Mouse (Mus musculus) ES-Bruce4 (cell line): Measurements from ENCODE around the gene Mbl1. TPM values are rescaled to one million over a fixed set of nuclear protein-coding genes. Genes with fewer than 3 reads are reported as not detected.

ENCODE experiments used
- H3K27ac ChIP-seq: 2 replicates; pipeline ENCODE4 v1.5.1; 2012; ENCODE audit warnings: low read length, inconsistent platforms; ENCODE audit not compliant: insufficient read depth
- H3K27me3 ChIP-seq: 2 replicates; pipeline ENCODE4 v1.6.1; 2012; ENCODE audit warnings: mild to moderate bottlenecking, low read length, inconsistent platforms; ENCODE audit not compliant: control insufficient read depth, poor library complexity, insufficient read depth, severe bottlenecking
- H3K36me3 ChIP-seq: 2 replicates; pipeline ENCODE4 v1.6.1; 2012; ENCODE audit warnings: inconsistent platforms, mild to moderate bottlenecking, low read length, moderate library complexity; ENCODE audit not compliant: control insufficient read depth, poor library complexity, insufficient read depth, severe bottlenecking
- H3K4me1 ChIP-seq: one replicate; pipeline ENCODE4 v1.8.1; 2011; ENCODE audit warnings: low read length; ENCODE audit not compliant: control insufficient read depth, insufficient read depth
- H3K4me3 ChIP-seq: 2 replicates; pipeline ENCODE4 v1.5.1; 2011; ENCODE audit warnings: low read depth, mild to moderate bottlenecking, low read length
- H3K9ac ChIP-seq: 2 replicates; pipeline ENCODE4 v1.6.1; 2012; ENCODE audit warnings: low read depth, mild to moderate bottlenecking, inconsistent platforms; ENCODE audit not compliant: poor library complexity, severe bottlenecking
- H3K9me3 ChIP-seq: replicated peaks from 2 replicates; pipeline ENCODE4 v1.6.1; 2012; ENCODE audit warnings: mild to moderate bottlenecking, low read length, inconsistent platforms; ENCODE audit not compliant: control insufficient read depth, poor library complexity, insufficient read depth, severe bottlenecking
- CTCF ChIP-seq: IDR thresholded peaks from one replicate; pipeline ENCODE4 v1.8.1; 2011; ENCODE audit warnings: low read depth, low read length
- EP300 ChIP-seq: IDR thresholded peaks from 2 replicates; pipeline ENCODE4 v1.6.1; 2011; ENCODE audit warnings: low read depth, low read length; ENCODE audit not compliant: insufficient read depth
- POLR2A ChIP-seq: IDR thresholded peaks from one replicate; pipeline ENCODE4 v1.8.1; 2011; ENCODE audit warnings: low read length; ENCODE audit not compliant: insufficient read depth
- polyA plus RNA-seq: library from polyadenylated mRNA; stranded (reverse); fragments of >200 nt; gene quantifications from 2 replicates; pipeline ENCODE4 v1.2.4, GENCODE M21; 2011; ENCODE audit warnings: low read depth; ENCODE audit not compliant: missing spikeins, insufficient read depth, insufficient read length

Gene Mbl1
- polyA plus RNA-seq, 1 experiment = not detected

DNA sequence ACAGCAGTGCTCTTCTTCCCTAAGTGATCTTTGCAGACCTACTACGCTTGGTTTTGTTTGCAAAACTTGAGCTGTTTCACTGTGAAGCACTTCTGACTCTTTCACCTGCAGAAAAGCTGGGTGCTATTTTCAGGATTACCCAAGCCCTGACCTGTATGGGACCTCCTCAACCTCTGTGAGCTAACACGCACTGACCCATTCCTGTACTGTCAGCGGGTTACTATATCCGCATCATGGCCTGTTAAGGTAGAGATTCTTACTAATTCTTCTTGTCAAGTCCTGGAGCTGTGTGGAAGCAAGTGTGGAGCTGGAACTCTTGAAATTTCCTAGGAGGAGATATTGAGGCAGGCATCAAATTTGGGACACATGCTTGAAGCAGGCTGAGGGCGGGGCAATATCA is 26.6 kb upstream of the Mbl1 start:
- H3K27ac ChIP-seq = no peak overlapping the region
- H3K4me1 ChIP-seq = no peaks in the 10 kb centered on the region
- no peak for TF ChIP-seq POLR2A
- TF ChIP-seq CTCF = no peak
- no peak for TF ChIP-seq EP300

DNA sequence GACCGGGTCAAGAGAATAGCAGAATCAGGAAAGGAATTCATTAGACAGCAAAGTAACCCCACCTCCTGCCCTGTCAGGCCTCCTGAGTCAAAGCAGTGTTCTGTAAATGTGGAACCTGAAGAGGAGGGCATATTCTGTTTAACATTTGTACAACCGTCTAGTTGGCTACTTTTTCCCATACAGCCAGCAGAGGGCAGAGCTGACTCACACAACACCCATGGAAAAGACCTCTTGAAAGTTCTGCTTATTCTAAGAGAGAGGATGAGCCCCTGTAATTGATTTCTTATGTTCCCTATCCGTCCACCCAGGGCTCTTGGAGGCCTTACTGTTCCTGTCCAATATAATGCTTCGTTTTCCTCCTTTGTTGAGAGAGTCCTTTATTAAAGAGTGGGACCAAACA is 23.3 kb upstream of the Mbl1 start:
- Histone ChIP-seq H3K4me3 (no peak overlapping the region), H3K27ac (no peak overlapping the region), H3K9ac (no peak overlapping the region), H3K27me3 (no peaks in the 10 kb centered on the region), H3K36me3 (no peaks in the 10 kb centered on the region), H3K4me1 (no peaks in the 10 kb centered on the region), H3K9me3 (no peaks in the 10 kb centered on the region)
- no peak for TF ChIP-seq EP300
- TF ChIP-seq POLR2A = no peak

More for the DNA sequence above, 26.6 kb upstream of the Mbl1 start:
- no peaks in the 10 kb centered on the region for H3K9me3 ChIP-seq
- no peaks in the 10 kb centered on the region for H3K27me3 ChIP-seq
- no peaks in the 10 kb centered on the region for H3K36me3 ChIP-seq
- no peak overlapping the region for H3K4me3 ChIP-seq
- H3K9ac ChIP-seq = no peak overlapping the region

DNA sequence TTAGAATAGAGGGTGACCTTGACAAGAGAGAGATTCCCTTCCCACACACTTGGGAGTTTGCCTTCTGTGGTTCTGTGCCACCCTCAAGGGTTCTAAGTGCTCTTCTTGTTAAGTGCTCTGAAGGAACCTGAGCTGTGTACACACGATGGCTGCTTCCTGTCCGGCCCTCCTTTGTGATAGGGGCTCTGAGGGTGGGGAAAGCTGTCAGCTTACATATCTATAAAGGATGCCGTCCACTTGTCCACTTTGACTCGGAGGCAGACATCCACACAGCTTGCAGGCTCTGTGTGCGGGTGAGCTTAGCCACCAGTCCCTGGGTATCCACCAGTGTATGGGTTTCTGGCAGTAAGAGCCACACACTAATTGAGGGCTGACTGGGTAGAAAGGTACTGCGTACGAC is 19.7 kb upstream of the Mbl1 start, which contains the start of gene Sftpa1:
Sftpa1 (plus strand) TSS at position 243 of the 400 bp plus-strand sequence.
- H3K36me3 ChIP-seq = no peaks in the 10 kb centered on the region
- no peak within 1 kb of the TSS for H3K4me3 ChIP-seq
- H3K4me1 ChIP-seq = no peaks in the 10 kb centered on the region
- no peaks in the 10 kb centered on the region for H3K27me3 ChIP-seq
- H3K9ac ChIP-seq = no peak within 1 kb of the TSS
- no peak for TF ChIP-seq EP300
- TF ChIP-seq CTCF = no peak
- TF ChIP-seq POLR2A = no peak
- H3K27ac ChIP-seq = no peak within 1 kb of the TSS
- no peaks in the 10 kb centered on the region for H3K9me3 ChIP-seq

DNA sequence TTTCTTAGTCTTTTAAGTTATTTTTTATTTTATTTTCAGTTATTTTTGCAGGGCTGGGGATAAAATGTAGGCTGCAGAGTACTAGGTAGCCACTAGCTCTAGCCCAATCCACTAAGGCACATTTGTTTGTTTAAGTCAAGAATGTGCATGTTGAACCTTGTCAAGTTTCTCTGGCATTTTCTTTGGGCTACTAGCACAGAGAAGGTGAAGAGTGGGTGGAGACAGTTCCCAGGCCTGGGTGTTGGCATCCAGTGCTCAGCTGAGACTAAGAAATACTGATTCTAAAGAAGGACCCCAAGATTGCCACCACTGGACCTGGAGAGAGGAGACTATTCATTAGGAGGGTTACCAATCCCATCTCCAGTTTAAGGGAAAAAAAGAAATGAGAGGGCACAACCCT is 14.3 kb upstream of the Mbl1 start:
- no peaks in the 10 kb centered on the region for H3K36me3 ChIP-seq
- no peak overlapping the region for H3K27ac ChIP-seq
- no peak overlapping the region for H3K4me3 ChIP-seq
- no peak for TF ChIP-seq CTCF
- no peak for TF ChIP-seq POLR2A
- no peak for TF ChIP-seq EP300
- no peaks in the 10 kb centered on the region for H3K4me1 ChIP-seq
- H3K27me3 ChIP-seq = no peaks in the 10 kb centered on the region
- H3K9me3 ChIP-seq = no peaks in the 10 kb centered on the region
- no peak overlapping the region for H3K9ac ChIP-seq

DNA sequence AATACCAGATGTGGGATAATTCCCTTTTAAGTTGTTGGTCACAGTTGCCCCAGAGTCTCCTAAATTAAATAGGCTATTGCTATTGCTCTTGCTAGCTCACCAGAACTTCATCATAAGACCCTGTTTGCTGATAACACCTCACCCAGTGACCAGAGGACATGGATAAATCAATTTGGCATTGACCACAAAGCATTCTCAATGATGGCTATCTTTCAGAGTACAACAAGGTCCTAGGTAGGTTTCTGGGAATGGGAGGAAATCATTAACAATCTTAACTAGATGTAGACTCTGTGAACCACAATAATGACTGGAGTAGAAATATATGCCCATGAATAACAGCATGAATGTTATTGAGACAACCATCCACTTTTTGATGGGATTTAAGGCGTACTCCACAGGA is 10.6 kb upstream of the Mbl1 start:
- no peaks in the 10 kb centered on the region for H3K9me3 ChIP-seq
- no peak overlapping the region for H3K27ac ChIP-seq
- no peak overlapping the region for H3K4me3 ChIP-seq
- H3K27me3 ChIP-seq = no peaks in the 10 kb centered on the region
- H3K36me3 ChIP-seq = no peaks in the 10 kb centered on the region
- no peaks in the 10 kb centered on the region for H3K4me1 ChIP-seq
- TF ChIP-seq CTCF (no peak), POLR2A (no peak), EP300 (no peak)
- H3K9ac ChIP-seq = no peak overlapping the region

DNA sequence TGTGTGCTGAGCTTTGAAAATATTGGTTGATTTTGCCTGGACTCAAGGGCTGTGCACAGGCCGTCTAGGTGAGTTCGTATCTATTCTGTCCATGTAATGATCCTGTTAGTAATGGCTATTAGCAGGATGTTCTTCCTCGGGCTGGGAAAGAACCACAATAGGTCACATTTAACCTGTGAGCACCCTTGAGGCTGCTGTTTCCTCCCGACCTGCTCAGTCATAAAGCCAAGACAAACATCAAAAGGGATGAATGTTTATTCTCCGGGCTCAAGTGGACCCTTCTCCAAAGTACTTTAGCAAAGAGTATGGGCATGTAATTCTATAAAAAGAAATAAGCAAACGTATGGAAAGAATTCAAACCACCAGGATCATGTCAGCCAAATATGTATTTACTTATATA is 5.2 kb upstream of the Mbl1 start:
- H3K9ac ChIP-seq = no peak overlapping the region
- no peak overlapping the region for H3K4me3 ChIP-seq
- no peaks in the 10 kb centered on the region for H3K27me3 ChIP-seq
- no peaks in the 10 kb centered on the region for H3K4me1 ChIP-seq
- TF ChIP-seq EP300 (no peak), CTCF (no peak), POLR2A (no peak)
- H3K9me3 ChIP-seq = no peaks in the 10 kb centered on the region
- H3K36me3 ChIP-seq = no peaks in the 10 kb centered on the region
- H3K27ac ChIP-seq = no peak overlapping the region
